Mouse (Mus musculus) CH12.LX (cell line): ENCODE data around the gene Ryr1.

Experiments used
- CTCF ChIP-seq, 2 experiments: IDR thresholded peaks in 1 of 2; conservative IDR thresholded peaks in 1 of 2; 2 replicates each; pipeline ENCODE4 v1.5.1; 2011 to 2012; ENCODE audit warnings: low read depth in 2 of 2, low read length in 2 of 2, improper control_type of control experiment in 1 of 2, inconsistent platforms in 1 of 2, mild to moderate bottlenecking in 1 of 2, moderate library complexity in 1 of 2
- EP300 ChIP-seq: IDR thresholded peaks from 2 replicates; pipeline ENCODE4 v1.6.1; 2011; ENCODE audit warnings: low read length, improper control_type of control experiment
- ETS1 ChIP-seq: conservative IDR thresholded peaks from 2 replicates; pipeline ENCODE4 v1.6.1; 2012; ENCODE audit warnings: low read depth, mild to moderate bottlenecking, inconsistent platforms, low read length, improper control_type of control experiment, moderate library complexity
- HCFC1 ChIP-seq: IDR thresholded peaks from 2 replicates; pipeline ENCODE4 v1.6.1; 2012; ENCODE audit warnings: low read depth, mild to moderate bottlenecking, inconsistent platforms, low read length, improper control_type of control experiment
- JUND ChIP-seq: conservative IDR thresholded peaks from 2 replicates; pipeline ENCODE4 v1.6.1; 2011; ENCODE audit warnings: low read depth, low read length, improper control_type of control experiment
- KAT2A ChIP-seq: IDR thresholded peaks from 2 replicates; pipeline ENCODE4 v1.6.1; 2012; ENCODE audit warnings: low read length, improper control_type of control experiment, inconsistent platforms; ENCODE audit not compliant: insufficient replicate concordance
- MAX ChIP-seq: IDR thresholded peaks from 2 replicates; pipeline ENCODE4 v1.6.1; 2011; ENCODE audit warnings: low read length, improper control_type of control experiment
- MXI1 ChIP-seq: IDR thresholded peaks from 2 replicates; pipeline ENCODE4 v1.6.1; 2011; ENCODE audit warnings: mild to moderate bottlenecking, low read depth, low read length, improper control_type of control experiment
- MYC ChIP-seq: IDR thresholded peaks from 2 replicates; pipeline ENCODE4 v1.6.1; 2011; ENCODE audit warnings: low read depth, mild to moderate bottlenecking, improper control_type of control experiment, low read length
- PAX5 ChIP-seq: IDR thresholded peaks from 2 replicates; pipeline ENCODE4 v1.6.1; 2012; ENCODE audit warnings: low read length, inconsistent platforms, mixed read lengths
- POLR2A ChIP-seq: IDR thresholded peaks from 2 replicates; pipeline ENCODE4 v1.6.1; 2011; ENCODE audit warnings: low read depth, mild to moderate bottlenecking, improper control_type of control experiment, low read length
- SIN3A ChIP-seq: IDR thresholded peaks from 2 replicates; pipeline ENCODE4 v1.6.1; 2012; ENCODE audit warnings: low read length, improper control_type of control experiment, inconsistent platforms
- ZNF384 ChIP-seq: IDR thresholded peaks from 2 replicates; pipeline ENCODE4 v1.6.1; 2012; ENCODE audit warnings: low read depth, low read length, improper control_type of control experiment, inconsistent platforms

- no peak for TF ChIP-seq EP300
- TF ChIP-seq CTCF (conservative IDR thresholded peaks at IDR 0.05 in 1 of 2, IDR thresholded peaks at IDR 0.05 in 1 of 2; ENCODE audit: low read depth in 2 of 2, low read length in 2 of 2): no peak
- TF ChIP-seq MXI1: no peak
- TF ChIP-seq PAX5: no peak
- TF ChIP-seq SIN3A: no peak
- no peak for TF ChIP-seq MAX
- no peak for TF ChIP-seq ZNF384
- TF ChIP-seq HCFC1: no peak
- TF ChIP-seq POLR2A: no peak
- TF ChIP-seq KAT2A: no peak
- no peak for TF ChIP-seq MYC
- no peak for TF ChIP-seq ETS1
- TF ChIP-seq JUND: no peak
Measured at GRCm38 (mm10) chr7:29151486-29151885, 26.5 kb upstream of the Ryr1 start.
